8 mouse cellular contexts compared by ENCODE assay signal in genomic region chr3:131111851-131112572, GRCm38 (mm10). TPM values are rescaled to one million over a fixed set of nuclear protein-coding genes. Genes with fewer than 3 reads are reported as not detected.
DNase-seq lines count a peak whose midpoint lies in the region; ATAC-seq and TF ChIP-seq lines count a peak whose summit lies in the region.

No protein-coding gene starts in this region.

- peaks cover 6% of the 10 kb centered on the region; the same call in 1 of the 2 replicates for H3K36me3 ChIP-seq in forebrain, embryonic 13.5 days (ENCODE audit: poor library complexity, severe bottlenecking)
- H3K36me3 ChIP-seq in hindbrain, postnatal 0 days (ENCODE audit: insufficient read depth, low read length), result no peaks in the 10 kb centered on the region
- no peaks in the 10 kb centered on the region for H3K36me3 ChIP-seq in liver, embryonic 16.5 days (ENCODE audit: control insufficient read depth, insufficient read depth)
- H3K36me3 ChIP-seq in neural tube, embryonic 13.5 days, result no peaks in the 10 kb centered on the region

- peak overlapping the region; percentile 51 for H3K4me3 ChIP-seq in forebrain, embryonic 13.5 days
- peak overlapping the region; percentile 46 for H3K4me3 ChIP-seq in hindbrain, postnatal 0 days (ENCODE audit: low read length)
- H3K4me3 ChIP-seq in liver, embryonic 16.5 days (ENCODE audit: low read depth, low read length), result peak overlapping the region; percentile 47
- H3K4me3 ChIP-seq in neural tube, embryonic 13.5 days, result peak overlapping the region; percentile 42

- H3K9me3 ChIP-seq in forebrain, embryonic 13.5 days (replicated peaks), result no peaks in the 10 kb centered on the region
- H3K9me3 ChIP-seq in hindbrain, postnatal 0 days (ENCODE audit: low read length), result no peaks in the 10 kb centered on the region
- H3K9me3 ChIP-seq in liver, embryonic 16.5 days (replicated peaks; ENCODE audit: control insufficient read depth, low read length), result no peaks in the 10 kb centered on the region
- no peaks in the 10 kb centered on the region for H3K9me3 ChIP-seq in neural tube, embryonic 13.5 days

- peak; percentile 59 for ATAC-seq in activated CD4-positive, CD25-positive, alpha-beta regulatory T cell, adult 4 months
- peak; percentile 59 for ATAC-seq in forebrain, embryonic 13.5 days
- ATAC-seq in hindbrain, postnatal 0 days, result peak; percentile 54; the same call in 1 of the 2 replicates
- no peak for ATAC-seq in liver, embryonic 16.5 days (ENCODE audit: low read depth)
- ATAC-seq in neural tube, embryonic 13.5 days (ENCODE audit: low read depth), result peak; percentile 49

- H3K27me3 ChIP-seq in forebrain, embryonic 13.5 days, result peaks cover 32% of the 10 kb centered on the region
- H3K27me3 ChIP-seq in hindbrain, postnatal 0 days (ENCODE audit: insufficient read depth, low read length), result peaks cover 14% of the 10 kb centered on the region
- H3K27me3 ChIP-seq in liver, embryonic 16.5 days (ENCODE audit: control insufficient read depth, insufficient read depth, low read depth, low read length), result peaks cover 68% of the 10 kb centered on the region
- peaks cover 87% of the 10 kb centered on the region for H3K27me3 ChIP-seq in neural tube, embryonic 13.5 days

- TF ChIP-seq CTCF in hindbrain, postnatal 0 days (IDR thresholded peaks at IDR 0.05; ENCODE audit: low read depth), result no peak

- H3K27ac ChIP-seq in forebrain, embryonic 13.5 days, result peak overlapping the region; percentile 20; the same call in 1 of the 2 replicates
- H3K27ac ChIP-seq in hindbrain, postnatal 0 days, result no peak overlapping the region
- no peak overlapping the region for H3K27ac ChIP-seq in liver, embryonic 16.5 days (ENCODE audit: low read length)
- H3K27ac ChIP-seq in neural tube, embryonic 13.5 days (replicated peaks), result no peak overlapping the region

- under 1% methylated on average over 68 of the region's 69 CpGs for WGBS in forebrain, embryonic 13.5 days
- WGBS in hindbrain, postnatal 0 days, result under 1% methylated on average over 69 of the region's 69 CpGs
- under 1% methylated on average over 69 of the region's 69 CpGs for WGBS in liver, embryonic 16.5 days (ENCODE audit: insufficient replicate concordance)
- WGBS in neural tube, embryonic 13.5 days, result under 1% methylated on average over 69 of the region's 69 CpGs

- DNase-seq in cerebellum, postnatal 25 days, result peak; percentile 19 to 29
- no peak for DNase-seq in cerebellum, adult 9-11 months
- no peak for DNase-seq in hindbrain, postnatal 0 days (ENCODE audit: low spot score)
- DNase-seq in thymus, postnatal 25 days, result peak; percentile 86

- peaks cover 47% of the 10 kb centered on the region for H3K4me1 ChIP-seq in forebrain, embryonic 13.5 days
- 0 out of 2 replicates have a peak, but pooled peaks cover 7% of the 10 kb centered on the region for H3K4me1 ChIP-seq in hindbrain, postnatal 0 days (ENCODE audit: insufficient read depth, low read length)
- no peaks in the 10 kb centered on the region; the same call in none of the 2 replicates for H3K4me1 ChIP-seq in liver, embryonic 16.5 days (ENCODE audit: control insufficient read depth, low read depth, low read length)
- peaks cover 46% of the 10 kb centered on the region for H3K4me1 ChIP-seq in neural tube, embryonic 13.5 days (replicated peaks)

- H3K4me2 ChIP-seq in forebrain, embryonic 13.5 days, result peak overlapping the region; percentile 74
- peak overlapping the region; percentile 78 for H3K4me2 ChIP-seq in hindbrain, postnatal 0 days (ENCODE audit: low read depth, low read length)
- peak overlapping the region; percentile 57 for H3K4me2 ChIP-seq in liver, embryonic 16.5 days (ENCODE audit: low read depth, low read length)
- H3K4me2 ChIP-seq in neural tube, embryonic 13.5 days, result peak overlapping the region; percentile 61

- H3K9ac ChIP-seq in forebrain, embryonic 13.5 days, result peak overlapping the region; percentile 73
- peak overlapping the region; percentile 38 for H3K9ac ChIP-seq in hindbrain, postnatal 0 days (replicated peaks; ENCODE audit: low read length)
- H3K9ac ChIP-seq in liver, embryonic 16.5 days (ENCODE audit: low read depth, low read length), result no peak overlapping the region
- peak overlapping the region; percentile 66 for H3K9ac ChIP-seq in neural tube, embryonic 13.5 days

RNA-seq across cellular contexts. Expression of gene Lef1, which starts 1.7 kb away (rescaled TPM):
- 100 to 1,000 TPM; 175 to 182 TPM for polyA plus RNA-seq in activated CD4-positive, CD25-positive, alpha-beta regulatory T cell, adult 4 months (2017; shearing (Covaris generic))
- polyA plus RNA-seq in forebrain, embryonic 13.5 days (2015; fragmentation: Nextera tagmentation; extraction: Ambion mirVana), result 24.8 and 27.6 TPM in 2 replicates
- 5.6 and 7.2 TPM in 2 replicates for total RNA-seq in hindbrain, postnatal 0 days (2014; rRNA removed)
- 6.4 and 7.2 TPM in 2 replicates for polyA plus RNA-seq in hindbrain, postnatal 0 days (2015; fragmentation: Nextera tagmentation; extraction: Ambion mirVana)
- polyA plus RNA-seq in liver, embryonic 16.5 days (2015; fragmentation: Nextera tagmentation; extraction: Ambion mirVana), result 1.6 and 2.3 TPM in 2 replicates
- 7.7 and 12.3 TPM in 2 replicates for polyA plus RNA-seq in neural tube, embryonic 13.5 days (2015; fragmentation: Nextera tagmentation; extraction: Ambion mirVana)

Comparison
In these comparisons a context has a peak if more than half of its experiments do, and no peak if none do; other contexts are left out.
1. DNase-seq: peak in cerebellum, postnatal 25 days (2 of 2) and thymus, postnatal 25 days (single experiment); none in cerebellum, adult 9-11 months (single experiment) and hindbrain, postnatal 0 days (single experiment).
2. Peak in every context shown above with its lines, with median percentiles within 50 percentile points of each other: H3K4me2 ChIP-seq and H3K4me3 ChIP-seq.